Mouse (Mus musculus) megakaryocyte, embryonic 14.5 days (primary cell): ENCODE measurements around the gene H13.

Experiments used
- FLI1 ChIP-seq: IDR thresholded peaks from 2 replicates; pipeline ENCODE4 v1.6.1; 2012; ENCODE audit warnings: low read length, inconsistent platforms, mixed read lengths
- GATA1 ChIP-seq: IDR thresholded peaks from 3 replicates; pipeline ENCODE4 v1.6.1; 2012; ENCODE audit warnings: mixed read lengths, low read length, inconsistent platforms, borderline replicate concordance

- TF ChIP-seq GATA1 = no peak
- TF ChIP-seq FLI1 = no peak
Observed at GRCm38 (mm10) chr2:152757478-152757877, 88.2 kb downstream of the H13 start.
